Mouse (Mus musculus) skeletal muscle tissue, postnatal 0 days (tissue): ENCODE data around the gene Moap1. TPM values are rescaled to one million over a fixed set of nuclear protein-coding genes. Genes with fewer than 3 reads are reported as not detected.

ENCODE experiments used
- polyA plus RNA-seq: library from polyadenylated mRNA; unstranded; fragments of >200 nt; fragmentation: Nextera tagmentation; extraction: Ambion mirVana; gene quantifications from 2 replicates; pipeline ENCODE4 v1.2.1, GENCODE M21; 2015

Gene Moap1
- polyA plus RNA-seq: 9.2 and 10.7 TPM in 2 replicates

GRCm38 (mm10) chr12:102743589-102744574 lies at the start of gene Moap1, which contains the start of gene Tmem251:
Gene Moap1, minus strand, starts transcription at chr12:102743661.
Gene Tmem251, plus strand, starts transcription at chr12:102743762.

DNA sequence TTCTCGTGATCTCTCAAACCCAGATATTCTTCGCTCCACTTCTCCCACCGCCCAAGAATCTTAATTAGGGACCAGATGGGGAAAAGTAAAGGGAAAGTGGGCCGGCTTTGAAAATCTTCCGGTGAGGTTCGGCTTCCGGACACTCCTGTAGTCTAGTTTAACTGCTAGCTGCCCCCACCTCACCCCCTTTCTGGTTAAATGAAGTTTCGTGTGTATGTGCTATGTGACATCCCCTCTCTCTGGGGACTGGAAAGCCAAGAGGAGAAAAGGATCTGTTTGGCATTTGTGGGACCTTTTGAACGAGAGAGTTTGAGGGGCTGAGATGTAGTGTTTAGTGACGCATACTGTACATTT lies 14.9 kb upstream of the Moap1 start, which contains the start of gene Gm20604:
Gene Gm20604 (minus strand): TSS at position 270 of the 354 bp plus-strand sequence.

DNA sequence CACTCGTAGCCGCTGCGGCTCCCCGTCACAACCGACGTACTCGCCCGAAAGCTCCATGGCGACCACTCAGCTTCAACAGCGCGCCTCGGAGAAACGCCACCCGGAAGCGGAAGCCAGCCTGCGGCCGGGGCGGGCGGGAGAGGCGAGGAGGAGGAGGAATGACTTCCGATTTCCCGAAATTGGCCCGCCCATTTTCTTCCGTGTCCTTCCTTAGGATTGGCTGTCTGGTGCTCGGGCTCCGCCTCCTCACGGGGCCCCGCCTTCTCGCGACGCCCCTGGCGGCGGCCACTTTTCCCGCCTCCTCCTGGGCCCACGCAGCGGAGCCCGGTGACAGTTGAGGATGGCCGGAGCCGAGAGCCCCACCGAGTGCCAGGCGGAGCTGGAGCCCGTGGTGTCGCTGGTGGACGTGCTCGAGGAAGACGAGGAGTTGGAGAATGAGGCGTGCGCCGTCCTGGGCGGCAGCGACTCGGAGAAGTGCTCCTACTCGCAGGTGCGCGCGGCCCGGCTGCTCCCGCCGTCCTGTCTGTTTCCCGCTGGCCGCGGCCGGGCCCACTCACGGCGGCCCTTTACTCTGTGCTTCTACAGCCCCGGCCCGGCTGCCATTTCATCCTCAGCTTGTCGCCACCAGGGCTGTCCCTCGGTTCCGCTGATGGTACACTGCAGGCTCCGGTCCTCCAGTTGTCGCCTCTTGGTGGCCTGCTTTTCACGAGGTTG lies 14.4 kb upstream of the Moap1 start, which contains the start of the genes Gm28051, Gon7 and Ubr7:
Gene Gm28051 (minus strand): TSS at position 77 of the 714 bp plus-strand sequence.
Gene Gon7 (minus strand): TSS at position 115 of the 714 bp plus-strand sequence.
Gene Ubr7 (plus strand): TSS at position 279 of the 714 bp plus-strand sequence.

GRCm38 (mm10) chr12:102704457-102705198 lies 38.8 kb downstream of the Moap1 start, which contains the start of gene Itpk1:
Gene Itpk1, minus strand, starts transcription at chr12:102704930.

Other genes starting within 250 kb of the Moap1 start
- 0.10 and 0.55 TPM in 2 replicates for gene Chga, start 188.7 kb downstream of the Moap1 start, polyA plus RNA-seq
- gene Itpk1, start 38.7 kb downstream of the Moap1 start, polyA plus RNA-seq: 3.5 and 4.9 TPM in 2 replicates
- gene Tmem251, start 101 bp upstream of the Moap1 start, polyA plus RNA-seq: 6.3 and 6.5 TPM in 2 replicates
- not detected in 2 replicates for gene Gm28051, start 14.1 kb upstream of the Moap1 start, polyA plus RNA-seq
- gene Gon7, start 14.1 kb upstream of the Moap1 start, polyA plus RNA-seq: 9.8 and 10.5 TPM in 2 replicates
- 20.4 and 20.6 TPM in 2 replicates for gene Ubr7, start 14.3 kb upstream of the Moap1 start, polyA plus RNA-seq
- gene Gm20604, start 15.0 kb upstream of the Moap1 start, polyA plus RNA-seq: 10.4 and 10.9 TPM in 2 replicates
- 6.6 and 6.7 TPM in 2 replicates for gene Btbd7, start 134.8 kb upstream of the Moap1 start, polyA plus RNA-seq
- not detected in 2 replicates for gene Cox8c, start 155.7 kb upstream of the Moap1 start, polyA plus RNA-seq
- 0.01 TPM in 1 of 2 replicates, not detected in the other for gene Unc79, start 205.2 kb upstream of the Moap1 start, polyA plus RNA-seq